In genomic region chr3:129901271-129901809, GRCm38 (mm10) we compare ENCODE assay signal across 8 mouse cellular contexts. TPM values are rescaled to one million over a fixed set of nuclear protein-coding genes. Genes with fewer than 3 reads are reported as not detected.
DNase-seq lines count a peak whose midpoint lies in the region; ATAC-seq lines count a peak whose summit lies in the region.

Casp6 (plus strand) TSS chr3:129901425.

- H3K4me1 ChIP-seq in forebrain, embryonic 10.5 days, result peaks cover 24% of the 10 kb centered on the region
- H3K4me1 ChIP-seq in heart, embryonic 15.5 days (replicated peaks), result peaks cover 26% of the 10 kb centered on the region
- peaks cover 77% of the 10 kb centered on the region for H3K4me1 ChIP-seq in liver, embryonic 12.5 days
- peaks cover 15% of the 10 kb centered on the region for H3K4me1 ChIP-seq in stomach, embryonic 14.5 days (ENCODE audit: control insufficient read depth, insufficient read depth, low read length)

- peak within 1 kb of the TSS; percentile 80 for H3K4me2 ChIP-seq in heart, embryonic 15.5 days
- peak within 1 kb of the TSS; percentile 82 for H3K4me2 ChIP-seq in liver, embryonic 12.5 days
- H3K4me2 ChIP-seq in stomach, embryonic 14.5 days (replicated peaks; ENCODE audit: low read depth, low read length), result peak within 1 kb of the TSS; percentile 71

- H3K4me3 ChIP-seq in forebrain, embryonic 10.5 days, result peak within 1 kb of the TSS; percentile 83
- peak within 1 kb of the TSS; percentile 63 for H3K4me3 ChIP-seq in heart, embryonic 15.5 days
- peak within 1 kb of the TSS; percentile 66 for H3K4me3 ChIP-seq in liver, embryonic 12.5 days
- H3K4me3 ChIP-seq in stomach, embryonic 14.5 days (ENCODE audit: low read depth, low read length), result peak within 1 kb of the TSS; percentile 66

- peak within 1 kb of the TSS; percentile 69 for H3K9ac ChIP-seq in heart, embryonic 15.5 days
- H3K9ac ChIP-seq in liver, embryonic 12.5 days, result peak within 1 kb of the TSS; percentile 66
- peak within 1 kb of the TSS; percentile 60 for H3K9ac ChIP-seq in stomach, embryonic 14.5 days (replicated peaks; ENCODE audit: low read depth, low read length)

- peak; percentile 56 to 70 for DNase-seq in CD8-positive naive resting alpha-beta T cell, adult 2 months (ENCODE audit: low read depth in 2 of 2, low spot score in 2 of 2)
- DNase-seq in c-Kit-positive CD71-positive TER-119-negative erythroid progenitor cells, embryonic 14.5 days (ENCODE audit: low read depth), result peak; percentile 71
- DNase-seq in forebrain, embryonic 10.5 days (ENCODE audit: extremely low spot score, low spot score), result peak; percentile 85
- DNase-seq in kidney, postnatal 10 days, result peak; percentile 95
- DNase-seq in naive thymus-derived CD4-positive, alpha-beta T cell, adult 2 months (ENCODE audit: low read depth), result peak; percentile 85

- under 1% methylated on average over 34 of the region's 34 CpGs for WGBS in forebrain, embryonic 10.5 days
- WGBS in heart, embryonic 15.5 days, result under 1% methylated on average over 34 of the region's 34 CpGs
- WGBS in liver, embryonic 12.5 days (ENCODE audit: insufficient replicate concordance), result 2% methylated on average over 34 of the region's 34 CpGs
- 0% methylated on average over 34 of the region's 34 CpGs for WGBS in stomach, embryonic 14.5 days

- no peaks in the 10 kb centered on the region for H3K9me3 ChIP-seq in forebrain, embryonic 10.5 days
- H3K9me3 ChIP-seq in heart, embryonic 15.5 days (replicated peaks), result no peaks in the 10 kb centered on the region
- H3K9me3 ChIP-seq in liver, embryonic 12.5 days (replicated peaks), result no peaks in the 10 kb centered on the region
- no peaks in the 10 kb centered on the region for H3K9me3 ChIP-seq in stomach, embryonic 14.5 days (ENCODE audit: control insufficient read depth, low read depth, low read length)

- peaks cover 9% of the 10 kb centered on the region for H3K36me3 ChIP-seq in forebrain, embryonic 10.5 days (replicated peaks)
- H3K36me3 ChIP-seq in heart, embryonic 15.5 days, result peaks cover 6% of the 10 kb centered on the region; the same call in 1 of the 2 replicates
- H3K36me3 ChIP-seq in liver, embryonic 12.5 days, result peaks cover 26% of the 10 kb centered on the region
- peaks cover 5% of the 10 kb centered on the region; the same call in 1 of the 2 replicates for H3K36me3 ChIP-seq in stomach, embryonic 14.5 days (ENCODE audit: control insufficient read depth, insufficient read depth, low read length)

- H3K27ac ChIP-seq in forebrain, embryonic 10.5 days, result peak within 1 kb of the TSS; percentile 92
- peak within 1 kb of the TSS; percentile 86 for H3K27ac ChIP-seq in heart, embryonic 15.5 days
- H3K27ac ChIP-seq in liver, embryonic 12.5 days, result peak within 1 kb of the TSS; percentile 58
- H3K27ac ChIP-seq in stomach, embryonic 14.5 days (ENCODE audit: low read length), result peak within 1 kb of the TSS; percentile 82

- ATAC-seq in heart, embryonic 15.5 days (replicated peaks; ENCODE audit: insufficient number of reproducible peaks, insufficient read depth, low FRiP score, low read depth), result peak; percentile 92
- peak; percentile 93 for ATAC-seq in liver, embryonic 12.5 days
- peak; percentile 95 for ATAC-seq in stomach, embryonic 14.5 days (ENCODE audit: insufficient number of reproducible peaks, insufficient read depth, low FRiP score, low read depth)

- no peaks in the 10 kb centered on the region for H3K27me3 ChIP-seq in forebrain, embryonic 10.5 days (ENCODE audit: poor library complexity, severe bottlenecking)
- H3K27me3 ChIP-seq in heart, embryonic 15.5 days, result no peaks in the 10 kb centered on the region
- H3K27me3 ChIP-seq in liver, embryonic 12.5 days (replicated peaks), result no peaks in the 10 kb centered on the region
- no peaks in the 10 kb centered on the region for H3K27me3 ChIP-seq in stomach, embryonic 14.5 days (ENCODE audit: control insufficient read depth, insufficient read depth, low read length)

RNA-seq across cellular contexts. Expression of gene Casp6, which starts in this region (rescaled TPM):
- polyA plus RNA-seq in forebrain, embryonic 10.5 days (2016; fragmentation: Nextera tagmentation; extraction: Ambion mirVana), result 71.1 and 74.9 TPM in 2 replicates
- 58.7 and 62.6 TPM in 2 replicates for polyA plus RNA-seq in heart, embryonic 15.5 days (2015; fragmentation: Nextera tagmentation; extraction: Ambion mirVana)
- polyA plus RNA-seq in liver, embryonic 12.5 days (2016; fragmentation: Nextera tagmentation; extraction: Ambion mirVana), result 43.7 and 46.7 TPM in 2 replicates
- polyA plus RNA-seq in stomach, embryonic 14.5 days (2014; fragmentation: Nextera tagmentation; extraction: Ambion mirVana), result 98.6 and 112 TPM in 2 replicates

Comparison
In these comparisons a context has a peak if more than half of its experiments do, and no peak if none do; other contexts are left out.
1. Peak in every context shown above with its lines: DNase-seq, ATAC-seq, H3K4me3 ChIP-seq and H3K27ac ChIP-seq.